Mouse (Mus musculus) granulocyte monocyte progenitor cell, adult 5-6 weeks (primary cell): ENCODE results near the gene Appbp2. TPM values are rescaled to one million over a fixed set of nuclear protein-coding genes. Genes with fewer than 3 reads are reported as not detected.
A peak's percentile ranks its signal among the peaks of the same experiment; 100 is the strongest.
"Not testable (repeated sequence)": the region's sequence is repeated elsewhere in the genome, so short reads cannot be mapped to it uniquely, and the experiment has no call there.

ENCODE experiments used
- ATAC-seq: replicated peaks from 2 replicates; pipeline ENCODE4 v1.8.0; 2016; ENCODE audit warnings: mild to moderate bottlenecking, moderate TSS enrichment, inconsistent platforms; ENCODE audit not compliant: poor library complexity, severe bottlenecking
- total RNA-seq, 2 experiments: library from RNA; stranded (forward) in 1 of 2; stranded (reverse) in 1 of 2; fragments of 200-712, 200-1000 nt in 1 of 2; fragments of >200 nt in 1 of 2; fragmentation: Nextera tagmentation in 1 of 2; gene quantifications; 2 replicates each; pipeline ENCODE4 v1.2.3; 2014 to 2017

Appbp2 gene
- total RNA-seq, 2 experiments from 2014 or later: 25.5 to 31.5 TPM

- ATAC-seq: peak; percentile 99
Measured at GRCm38 (mm10) chr11:85170058-85170740, 64.7 kb downstream of the Appbp2 start, which contains the start of gene 1700125H20Rik. Gene 1700125H20Rik, plus strand, starts transcription at chr11:85170404.

- ATAC-seq: no peak
Measured at GRCm38 (mm10) chr11:85167503-85167902, 67.4 kb downstream of the Appbp2 start.

- ATAC-seq: peak; percentile 40; the same call in 1 of the 2 replicates
Measured at GRCm38 (mm10) chr11:85164371-85164770, 70.6 kb downstream of the Appbp2 start.

GRCm38 (mm10) chr11:85163014-85163413 is 71.9 kb downstream of the Appbp2 start:
- ATAC-seq: not testable (repeated sequence)

DNA sequence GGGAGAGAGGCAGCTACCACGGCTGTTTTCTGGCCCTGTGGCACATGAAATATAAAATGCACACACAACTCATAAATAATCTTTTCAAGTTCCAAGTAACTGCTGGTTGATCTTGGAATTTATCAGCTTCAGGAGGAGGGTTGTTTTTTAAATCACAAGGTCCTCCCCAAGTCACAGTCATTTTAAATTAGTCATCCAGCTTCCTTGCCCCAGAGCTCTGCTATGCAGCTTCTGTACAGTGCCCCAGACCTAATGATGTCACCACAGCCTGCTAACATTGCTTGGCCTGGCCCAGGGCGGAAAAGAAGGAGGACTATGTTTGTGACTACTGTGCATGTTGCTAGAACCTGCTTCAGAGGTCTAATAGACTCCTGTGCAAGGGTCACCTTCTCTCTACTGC is 77.6 kb downstream of the Appbp2 start:
- ATAC-seq: no peak

DNA sequence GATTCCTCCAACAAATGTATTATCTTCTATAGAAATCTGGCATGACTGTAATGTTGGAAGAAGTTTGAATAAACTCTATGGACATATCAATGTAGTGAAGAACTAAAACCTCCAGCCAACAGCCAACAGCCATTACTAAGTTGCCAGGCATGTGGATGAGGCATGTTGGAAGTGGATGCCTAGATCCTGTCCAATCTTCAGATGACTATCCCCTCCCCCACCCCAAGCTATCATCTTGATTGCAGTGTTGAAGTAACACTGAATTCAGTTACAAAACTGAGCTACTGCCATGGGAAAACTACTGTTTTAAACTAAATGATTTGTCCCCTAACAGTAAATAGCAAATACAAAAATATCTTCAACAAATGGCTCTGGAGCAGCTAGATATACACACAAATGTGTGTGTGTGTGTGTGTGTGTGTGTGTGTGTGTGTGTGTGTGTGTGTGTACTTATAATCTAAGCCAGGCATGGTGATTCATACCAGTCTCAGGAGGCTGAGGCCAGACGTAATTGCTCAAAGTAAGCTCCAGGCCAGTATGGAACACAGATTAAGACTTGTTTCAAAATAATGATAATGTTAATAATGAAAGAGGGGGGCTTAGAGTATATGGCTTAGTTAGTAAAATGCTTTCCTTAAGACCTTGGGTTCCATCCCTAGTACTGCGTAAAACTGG is 82.5 kb downstream of the Appbp2 start:
- no peak for ATAC-seq

- ATAC-seq: peak; percentile 97
Measured at GRCm38 (mm10) chr11:85139581-85140540, 95.1 kb downstream of the Appbp2 start, which contains the start of gene Usp32. Gene Usp32, minus strand, starts transcription at chr11:85140161.

DNA sequence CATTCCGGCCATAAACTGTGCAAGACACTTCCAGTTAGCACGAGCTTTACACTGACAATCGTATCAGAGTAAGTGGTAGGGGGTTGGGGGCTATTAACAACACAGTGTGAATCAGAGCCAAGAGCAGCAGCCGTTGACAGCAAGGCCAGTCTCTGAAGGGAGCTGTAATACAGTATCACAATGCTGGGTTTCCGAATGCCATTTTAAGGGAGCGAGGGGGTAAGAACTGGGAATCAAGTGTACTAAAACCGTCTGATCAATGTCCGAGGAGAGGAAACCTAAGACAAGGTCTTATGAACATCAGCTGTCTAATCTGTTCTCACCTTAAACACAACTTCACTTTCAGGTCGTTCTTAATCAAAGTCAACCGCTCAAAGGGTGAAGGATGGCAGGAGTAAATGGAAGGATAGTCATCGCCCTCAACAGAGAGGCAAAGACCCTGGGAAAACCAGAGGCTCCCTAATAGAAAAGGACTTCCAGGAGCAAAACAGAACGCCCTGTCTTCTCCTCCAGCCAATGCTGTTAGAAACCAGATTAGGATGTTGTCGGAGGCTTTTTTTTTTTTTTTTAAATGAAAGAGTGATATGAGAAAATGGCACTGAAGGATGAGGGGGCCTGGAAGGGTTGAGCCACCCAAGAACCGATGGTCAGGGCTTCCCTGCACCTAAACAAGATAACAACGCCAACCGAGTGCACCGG is 96.0 kb downstream of the Appbp2 start:
- ATAC-seq: no peak

Other genes starting within 250 kb of the Appbp2 start
- 12.2 and 13.6 TPM in 2 replicates for gene Usp32, start 95.0 kb downstream of the Appbp2 start, total RNA-seq (2014; fragmentation: Nextera tagmentation)
- gene Usp32, start 95.0 kb downstream of the Appbp2 start, total RNA-seq (2017): 7.6 and 12.2 TPM in 2 replicates
- not detected in 2 replicates for gene 1700125H20Rik, start 64.7 kb downstream of the Appbp2 start, total RNA-seq (2014; fragmentation: Nextera tagmentation)
- 0.26 TPM in 1 of 2 replicates, not detected in the other for gene 1700125H20Rik, start 64.7 kb downstream of the Appbp2 start, total RNA-seq (2017)
- 17.7 and 39.6 TPM in 2 replicates for gene Ppm1d, start 76.1 kb upstream of the Appbp2 start, total RNA-seq (2014; fragmentation: Nextera tagmentation)
- 12.7 and 18.7 TPM in 2 replicates for gene Ppm1d, start 76.1 kb upstream of the Appbp2 start, total RNA-seq (2017)
- 25.0 and 30.7 TPM in 2 replicates for gene Bcas3, start 118.0 kb upstream of the Appbp2 start, total RNA-seq (2014; fragmentation: Nextera tagmentation)
- gene Bcas3, start 118.0 kb upstream of the Appbp2 start, total RNA-seq (2017): 14.8 and 17.6 TPM in 2 replicates